Mouse (Mus musculus) large intestine, adult 2 months (tissue): Measurements from ENCODE around the gene Ranbp10. TPM values are rescaled to one million over a fixed set of nuclear protein-coding genes. Genes with fewer than 3 reads are reported as not detected.

ENCODE experiments used
- DNase-seq: peaks from one replicate; pipeline ENCODE4 v3.0.0-alpha.2; 2012; ENCODE audit warnings: low read depth, low spot score
- WGBS: fragments of 180-500 bp; shearing (Covaris S2); methylation state at CpG from one replicate; pipeline ENCODE4 v1.1.7; 2018; 5-methylcytosine and 5-hydroxymethylcytosine counted together
- polyA plus RNA-seq: library from polyadenylated mRNA; depleted of rRNA; stranded (reverse); fragments of >200 nt; gene quantifications from 2 replicates; pipeline ENCODE4 v1.2.3, GENCODE M21; 2012; rRNA removed

The Ranbp10 gene
- polyA plus RNA-seq = 13.9 and 20.0 TPM in 2 replicates

GRCm38 (mm10) chr8:105826861-105827848 is at the start of gene Ranbp10, which contains the start of gene Tsnaxip1:
TSS of gene Ranbp10 (minus strand) at chr8:105827350.
TSS of gene Tsnaxip1 (plus strand) at chr8:105827731.
- peak; percentile 95 for DNase-seq
- WGBS = under 1% methylated on average over 52 of the region's 52 CpGs

GRCm38 (mm10) chr8:105874301-105874700 is 47.2 kb upstream of the Ranbp10 start:
- DNase-seq = no peak
- WGBS = 75% methylated on average over 6 of the region's 6 CpGs

GRCm38 (mm10) chr8:105866364-105867029 is 39.3 kb upstream of the Ranbp10 start:
- WGBS = 81% methylated on average over 6 of the region's 6 CpGs
- DNase-seq = no peak

DNA sequence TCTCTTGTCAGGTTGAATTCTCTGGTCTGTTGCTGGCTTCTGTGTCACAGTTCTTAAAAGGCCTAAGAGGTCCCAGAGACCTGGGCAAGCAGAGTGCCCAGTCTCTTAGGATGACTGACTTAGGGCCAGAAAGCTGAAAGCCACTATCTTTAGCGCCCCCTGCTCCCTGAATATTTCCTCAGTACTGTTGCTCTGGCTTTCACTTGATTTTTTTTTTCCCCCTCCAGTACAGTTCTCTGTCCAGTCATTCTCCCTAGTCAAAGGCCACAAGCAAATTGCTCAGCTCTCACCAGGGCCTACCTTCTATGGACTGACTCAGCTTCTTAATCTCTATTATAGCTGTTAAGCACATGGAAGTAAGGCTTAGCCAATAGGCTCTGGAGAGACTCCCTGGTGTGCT is 34.8 kb upstream of the Ranbp10 start:
- 0% methylated on average over 1 of the region's 1 CpGs for WGBS
- DNase-seq = no peak

GRCm38 (mm10) chr8:105860143-105860981 is 33.2 kb upstream of the Ranbp10 start, which contains the start of gene Nutf2:
TSS of gene Nutf2 (plus strand) at chr8:105860580.
- DNase-seq = peak; percentile 95
- WGBS = under 1% methylated on average over 59 of the region's 59 CpGs

DNA sequence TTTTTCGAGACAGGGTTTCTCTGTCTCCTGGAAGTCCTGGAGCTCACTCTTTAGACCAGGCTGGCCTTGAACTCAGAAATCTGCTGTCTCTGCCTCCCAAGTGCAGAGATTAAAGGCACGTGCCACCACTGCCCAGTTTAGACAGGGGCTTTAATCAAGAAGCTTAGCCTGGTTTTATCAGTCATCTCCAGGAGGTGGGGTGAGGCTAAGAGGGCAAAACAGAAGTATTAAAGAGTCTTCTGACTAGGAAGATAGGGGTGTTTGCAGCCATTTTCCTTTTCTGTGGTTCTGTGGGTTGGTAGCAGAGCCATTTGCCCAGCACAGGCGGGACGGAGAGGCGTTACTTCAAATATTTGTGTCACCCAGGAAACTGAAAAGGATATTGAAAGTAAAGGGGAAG is 32.2 kb upstream of the Ranbp10 start:
- WGBS = 59% methylated on average over 5 of the region's 5 CpGs
- no peak for DNase-seq

DNA sequence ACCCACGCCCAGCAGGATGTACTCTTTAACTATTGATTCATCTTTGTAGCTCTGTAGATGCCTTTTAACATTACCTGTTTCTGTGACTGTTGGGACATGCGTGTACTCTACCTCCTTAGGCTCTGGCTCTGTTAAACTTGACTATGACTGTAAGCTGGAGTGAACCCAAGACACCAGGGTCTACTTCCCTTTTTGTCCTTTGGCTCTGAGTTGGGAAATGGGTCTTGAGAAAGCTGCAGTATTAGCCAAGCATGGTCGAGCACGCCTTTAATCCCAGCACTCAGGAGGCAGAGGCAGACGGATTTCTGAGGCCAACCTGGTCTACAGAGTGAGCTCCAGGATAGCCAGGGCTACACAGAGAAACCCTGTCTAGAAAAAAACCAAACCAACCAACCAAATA is 31.3 kb upstream of the Ranbp10 start:
- DNase-seq = no peak
- 81% methylated on average over 5 of the region's 5 CpGs for whole genome bisulfite sequencing

DNA sequence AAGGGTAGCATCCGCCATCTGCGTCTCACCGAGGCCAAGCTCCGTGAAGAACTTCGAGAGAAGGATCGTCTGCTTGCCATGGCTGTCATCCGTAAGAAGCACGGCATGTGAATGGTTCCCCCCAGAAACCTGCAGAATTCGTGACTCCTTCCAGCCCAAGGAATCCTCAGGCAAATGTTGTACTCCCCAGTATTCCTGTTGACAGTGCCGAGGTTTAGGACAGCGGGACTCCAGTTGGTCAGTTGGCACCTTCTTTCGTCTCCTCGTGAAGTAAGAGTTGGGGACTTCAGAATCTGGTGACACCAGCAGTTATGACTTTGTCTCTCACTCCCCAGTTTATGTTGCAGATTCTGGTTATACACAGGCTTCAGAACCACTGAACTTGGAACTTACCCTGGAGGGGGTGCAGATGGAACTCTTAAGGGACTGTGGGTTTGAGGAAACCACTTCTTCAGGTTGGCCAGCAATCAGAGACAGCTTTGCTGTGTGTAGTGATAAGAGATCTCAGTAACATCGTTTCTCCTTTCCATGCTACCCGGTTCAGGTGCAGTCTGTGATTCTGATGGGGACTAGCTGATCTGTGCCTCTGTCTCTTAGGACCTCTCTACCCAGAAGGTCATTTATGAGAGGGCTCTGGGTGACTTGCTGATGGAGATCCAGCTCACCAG is 29.2 kb upstream of the Ranbp10 start:
- no peak for DNase-seq
- WGBS = 16% methylated on average over 15 of the region's 15 CpGs

DNA sequence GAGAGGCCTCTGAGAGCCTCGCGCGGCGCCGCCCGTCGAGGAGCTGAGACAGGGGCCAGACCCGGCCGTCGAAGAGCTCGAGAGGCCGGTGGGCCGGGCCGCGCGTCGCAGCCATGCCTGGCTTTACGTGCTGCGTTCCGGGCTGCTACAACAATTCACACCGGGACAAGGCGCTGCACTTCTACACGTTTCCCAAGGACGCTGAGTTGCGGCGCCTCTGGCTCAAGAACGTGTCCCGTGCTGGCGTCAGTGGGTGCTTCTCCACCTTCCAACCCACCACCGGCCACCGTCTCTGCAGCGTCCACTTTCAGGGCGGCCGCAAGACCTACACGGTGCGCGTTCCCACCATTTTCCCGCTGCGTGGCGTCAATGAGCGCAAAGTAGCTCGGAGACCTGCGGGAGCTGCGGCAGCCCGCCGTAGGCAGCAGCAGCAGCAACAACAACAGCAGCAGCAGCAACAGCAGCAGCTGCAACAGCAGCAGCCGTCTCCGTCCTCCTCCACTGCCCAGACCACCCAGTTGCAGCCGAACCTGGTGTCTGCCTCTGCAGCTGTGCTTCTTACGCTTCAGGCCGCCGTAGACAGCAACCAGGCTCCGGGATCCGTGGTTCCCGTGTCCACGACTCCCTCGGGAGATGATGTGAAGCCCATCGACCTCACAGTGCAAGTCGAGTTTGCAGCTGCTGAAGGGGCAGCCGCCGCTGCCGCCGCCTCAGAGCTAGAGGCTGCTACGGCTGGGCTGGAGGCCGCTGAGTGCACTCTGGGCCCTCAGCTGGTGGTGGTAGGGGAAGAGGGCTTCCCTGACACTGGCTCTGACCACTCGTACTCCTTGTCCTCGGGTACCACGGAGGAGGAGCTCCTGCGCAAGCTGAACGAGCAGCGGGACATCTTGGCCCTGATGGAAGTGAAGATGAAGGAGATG is 28.4 kb upstream of the Ranbp10 start:
- no peak for DNase-seq
- WGBS = under 1% methylated on average over 71 of the region's 71 CpGs

GRCm38 (mm10) chr8:105854715-105855216 is 27.6 kb upstream of the Ranbp10 start, which contains the start of gene Thap11:
TSS of gene Thap11 (plus strand) at chr8:105855132.
- DNase-seq = peak; percentile 75
- WGBS = under 1% methylated on average over 43 of the region's 43 CpGs

DNA sequence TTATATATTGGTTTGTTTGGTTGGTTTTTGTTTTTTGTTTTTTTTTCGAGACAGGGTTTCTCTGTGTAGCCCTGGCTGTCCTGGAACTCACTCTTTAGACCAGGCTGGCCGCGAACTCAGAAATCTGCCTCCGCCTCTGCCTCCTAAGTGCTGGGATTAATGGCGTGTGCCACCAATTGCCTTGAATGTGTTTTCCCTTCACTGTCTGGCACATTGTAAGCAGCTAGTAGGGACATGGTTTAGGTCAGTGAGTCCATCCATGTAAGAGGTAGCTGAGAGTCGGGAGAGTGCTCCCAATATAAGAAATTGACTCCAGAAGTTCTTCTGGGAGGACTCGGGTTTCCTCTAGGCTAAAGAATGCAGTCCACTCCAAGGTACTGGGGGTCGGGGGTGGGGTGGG is 27.2 kb upstream of the Ranbp10 start:
- WGBS = 22% methylated on average over 8 of the region's 8 CpGs

DNA sequence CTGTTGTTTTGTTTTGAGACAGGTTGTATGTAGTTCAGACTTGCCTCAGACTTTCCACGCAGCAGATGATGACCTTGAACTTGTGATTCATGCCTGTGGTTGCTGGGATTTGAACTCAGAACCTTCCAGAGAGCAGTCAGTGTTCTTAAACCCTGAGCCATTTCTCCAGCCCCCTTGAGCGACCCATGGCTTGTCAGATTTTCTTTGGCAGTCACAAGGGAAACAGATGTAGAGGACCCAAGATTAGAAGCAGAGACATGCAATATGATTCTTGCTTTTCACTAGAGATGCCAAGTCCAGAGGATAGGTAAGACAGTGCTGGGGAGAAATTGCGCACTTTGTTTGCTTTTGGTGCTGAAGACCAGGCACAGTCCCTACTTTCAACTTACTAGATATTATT is 26.0 kb upstream of the Ranbp10 start, which contains the start of gene Cenpt:
TSS of gene Cenpt (minus strand) at position 101 of the 400 bp plus-strand sequence.
- WGBS = 86% methylated on average over 3 of the region's 3 CpGs
- DNase-seq = no peak

More for the DNA sequence above, 27.2 kb upstream of the Ranbp10 start:
- no peak for DNase-seq

- 73% methylated on average over 12 of the region's 12 CpGs for WGBS
- no peak for DNase-seq
Observed at GRCm38 (mm10) chr8:105852146-105852729, 25.1 kb upstream of the Ranbp10 start.

DNA sequence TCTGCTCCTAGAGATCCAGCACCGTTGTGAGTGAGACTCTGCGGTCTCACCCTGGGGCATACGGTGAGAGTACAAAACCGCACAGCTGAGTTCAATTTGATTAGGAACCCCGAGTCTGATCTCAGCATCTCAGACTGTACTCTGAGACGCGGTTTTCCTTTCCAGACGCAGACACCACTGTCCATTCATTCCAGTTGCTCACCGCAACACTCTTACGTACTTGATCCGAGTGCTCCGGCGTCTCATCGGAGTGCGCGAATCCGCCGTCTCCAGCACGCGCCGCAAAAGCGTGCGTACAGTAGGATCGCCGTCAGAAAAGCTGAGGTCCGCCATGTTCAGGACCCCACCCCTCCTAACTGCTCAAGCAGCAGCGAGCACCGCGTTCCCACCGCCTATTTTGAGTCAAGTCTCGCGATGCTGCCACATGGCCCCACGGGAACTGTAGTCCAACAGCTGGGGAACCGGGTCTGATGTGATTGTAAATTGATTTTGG is 24.5 kb upstream of the Ranbp10 start:
- under 1% methylated on average over 34 of the region's 34 CpGs for WGBS

GRCm38 (mm10) chr8:105850611-105851010 is 23.5 kb upstream of the Ranbp10 start:
- DNase-seq = no peak
- WGBS = 65% methylated on average over 7 of the region's 7 CpGs

More for the DNA sequence above, 24.5 kb upstream of the Ranbp10 start:
- peak; percentile 72 for DNase-seq

GRCm38 (mm10) chr8:105850014-105850413 is 22.9 kb upstream of the Ranbp10 start:
- DNase-seq = no peak
- WGBS = 85% methylated on average over 4 of the region's 4 CpGs

DNA sequence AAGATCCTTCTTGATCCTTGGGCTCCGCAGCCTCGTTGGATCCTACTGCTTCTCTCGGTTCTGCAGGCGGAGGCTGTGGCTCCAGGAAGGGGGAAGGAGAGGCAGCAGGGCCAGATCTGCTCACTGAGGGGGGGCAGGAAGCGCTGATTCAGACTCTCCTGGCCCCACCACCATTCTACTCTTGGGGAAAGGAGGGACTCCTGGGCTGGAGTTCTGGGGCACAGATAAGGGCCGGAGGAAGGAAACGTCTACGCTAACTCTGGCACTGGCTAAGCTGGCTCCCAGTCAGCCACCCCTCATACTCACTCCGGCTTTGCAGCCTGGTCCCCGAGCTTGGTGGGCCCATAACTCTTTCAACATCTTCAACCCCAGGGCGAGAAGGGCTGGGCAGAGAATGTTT is 19.5 kb upstream of the Ranbp10 start:
- DNase-seq = no peak

More for the DNA sequence above, 19.5 kb upstream of the Ranbp10 start:
- 90% methylated on average over 11 of the region's 11 CpGs for WGBS
